Mouse (Mus musculus): Measurements from ENCODE around the gene Myo15b. TPM values are rescaled to one million over a fixed set of nuclear protein-coding genes. Genes with fewer than 3 reads are reported as not detected.
"Not testable (repeated sequence)": the region's sequence is repeated elsewhere in the genome, so short reads cannot be mapped to it uniquely, and the experiment has no call there.

The Myo15b gene
- total RNA-seq, 2 experiments from 2014 or later: 0.49 to 0.75 TPM

DNA sequence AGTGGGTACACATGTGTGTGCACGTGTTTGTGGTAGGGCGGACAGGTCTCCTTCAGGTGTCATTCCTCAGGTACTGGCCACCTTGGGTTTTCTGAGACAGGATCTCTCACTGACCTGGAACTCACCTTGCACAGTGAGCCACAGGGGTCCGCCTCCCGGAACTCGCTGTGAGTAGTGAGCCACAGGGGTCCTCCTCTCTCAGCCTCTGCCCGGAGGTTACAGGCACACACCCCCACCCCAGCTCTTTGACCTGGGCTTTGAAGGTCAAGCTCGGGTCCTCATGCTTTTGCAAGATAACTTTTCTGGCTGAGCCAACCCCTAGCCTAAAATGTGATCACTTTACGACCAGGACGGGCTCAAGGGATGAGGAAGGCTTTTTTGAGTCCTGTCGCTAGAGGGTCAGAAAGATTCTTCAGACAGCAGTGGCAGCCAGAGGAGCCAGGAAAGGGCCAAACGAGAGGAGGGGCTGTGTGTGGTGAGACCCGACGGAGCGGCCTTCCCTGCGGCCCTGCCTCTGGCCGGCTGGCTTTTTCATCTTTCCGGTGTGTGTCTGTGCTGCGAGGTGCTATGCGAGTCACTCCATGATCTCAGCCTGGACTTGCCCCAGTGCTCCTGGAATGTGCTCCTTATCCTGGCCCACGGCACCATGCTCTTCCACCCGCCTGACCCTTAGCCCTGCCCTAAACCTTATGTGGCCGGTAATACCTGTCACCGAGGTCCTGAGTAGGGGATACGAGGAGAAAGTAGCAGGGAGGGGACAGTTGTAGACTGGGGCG is 27.5 kb upstream of the Myo15b start:
- no peak for DNase-seq (ENCODE audit: low spot score in 2 of 2)

DNA sequence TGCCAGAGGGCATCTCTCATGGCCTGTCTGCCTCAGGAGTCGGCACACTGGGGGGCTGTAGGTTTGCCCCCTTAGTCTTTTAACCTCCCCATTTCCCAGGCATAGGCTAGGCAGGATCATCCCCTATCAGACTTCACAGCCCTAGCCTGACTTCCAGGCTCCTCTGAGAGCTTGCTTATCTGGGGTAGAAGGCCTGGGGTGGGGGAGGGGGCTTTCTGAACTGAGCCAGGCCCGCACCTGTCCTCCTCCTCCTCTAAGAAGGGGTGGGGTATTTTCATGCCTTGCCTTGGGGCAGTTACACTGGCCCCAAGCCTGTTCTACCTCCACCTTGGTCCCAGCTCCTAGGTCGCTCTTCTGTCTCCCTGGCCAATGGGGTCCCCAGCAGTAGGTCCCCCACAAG is 26.7 kb upstream of the Myo15b start:
- DNase-seq (ENCODE audit: low spot score in 2 of 2): no peak

DNA sequence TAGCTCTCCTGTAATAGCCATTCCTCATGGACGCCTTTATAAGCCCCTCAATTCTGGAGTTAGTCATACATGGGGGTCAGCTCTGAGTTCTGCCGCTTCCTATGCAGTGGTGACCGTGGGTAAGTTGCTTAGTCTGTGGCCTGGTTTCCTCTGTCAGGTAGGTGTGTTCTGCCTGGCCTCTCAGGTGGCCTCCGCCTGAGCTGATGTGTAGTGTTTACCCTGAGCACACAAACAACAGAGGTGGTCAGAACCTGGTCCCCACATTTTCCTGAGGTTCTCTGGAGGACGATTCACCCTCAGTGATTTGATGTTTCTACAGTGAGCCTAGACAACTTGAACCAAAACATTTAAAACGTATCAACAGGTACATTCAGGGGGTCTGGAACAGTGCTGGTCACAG is 26.1 kb upstream of the Myo15b start:
- DNase-seq (ENCODE audit: low spot score in 2 of 2): no peak

DNA sequence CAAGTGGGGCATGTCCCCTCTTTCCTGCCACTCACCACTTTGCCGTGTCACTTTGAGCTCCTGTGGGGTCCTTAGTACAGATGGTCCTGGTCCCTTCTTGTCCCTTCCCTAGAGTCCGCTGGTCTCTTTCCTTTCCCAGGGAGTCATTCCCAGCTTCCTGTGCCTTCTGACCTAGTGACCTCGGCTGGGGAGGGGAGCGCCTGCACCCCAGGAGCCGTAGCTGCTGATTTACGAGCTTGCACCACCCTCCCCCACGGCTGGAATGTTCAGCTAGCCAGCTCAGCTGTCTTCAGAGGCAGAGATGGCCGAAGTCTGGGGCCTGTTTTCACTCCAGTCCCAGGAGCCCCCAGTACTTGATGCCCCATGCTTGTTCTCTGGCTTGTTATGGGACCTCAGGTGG is 25.7 kb upstream of the Myo15b start:
- DNase-seq (ENCODE audit: low spot score in 2 of 2): no peak

DNA sequence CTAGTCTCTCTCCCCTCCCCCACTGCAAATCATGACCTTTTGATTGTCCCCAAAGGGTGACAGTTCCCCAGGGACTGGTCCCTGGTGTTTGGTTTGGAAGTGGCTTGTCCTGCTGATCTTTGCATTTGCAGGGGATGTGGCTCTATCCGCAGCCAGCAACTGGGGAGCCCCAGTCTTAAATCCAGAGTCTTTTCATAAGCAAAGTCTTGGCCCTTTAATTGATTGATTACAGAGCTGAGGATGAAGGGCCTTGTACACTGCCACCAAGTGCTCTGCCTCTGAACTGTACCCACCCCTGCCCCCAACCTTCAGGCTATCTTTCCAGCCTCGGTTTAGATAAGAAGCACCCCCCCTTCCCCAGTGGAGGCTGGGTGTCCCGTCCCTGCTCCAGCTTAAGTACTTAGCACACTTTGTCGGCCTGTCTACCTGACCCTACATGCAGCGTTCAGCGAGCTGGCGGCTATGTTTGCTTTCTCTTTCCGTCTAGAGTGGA is 25.1 kb upstream of the Myo15b start:
- no peak for DNase-seq (ENCODE audit: low spot score in 2 of 2)

GRCm38 (mm10) chr11:115834033-115834432 is 24.2 kb upstream of the Myo15b start:
- DNase-seq (ENCODE audit: low spot score in 2 of 2): no peak

GRCm38 (mm10) chr11:115836656-115837395 is 21.4 kb upstream of the Myo15b start:
- no peak for DNase-seq (ENCODE audit: low spot score in 2 of 2)

DNA sequence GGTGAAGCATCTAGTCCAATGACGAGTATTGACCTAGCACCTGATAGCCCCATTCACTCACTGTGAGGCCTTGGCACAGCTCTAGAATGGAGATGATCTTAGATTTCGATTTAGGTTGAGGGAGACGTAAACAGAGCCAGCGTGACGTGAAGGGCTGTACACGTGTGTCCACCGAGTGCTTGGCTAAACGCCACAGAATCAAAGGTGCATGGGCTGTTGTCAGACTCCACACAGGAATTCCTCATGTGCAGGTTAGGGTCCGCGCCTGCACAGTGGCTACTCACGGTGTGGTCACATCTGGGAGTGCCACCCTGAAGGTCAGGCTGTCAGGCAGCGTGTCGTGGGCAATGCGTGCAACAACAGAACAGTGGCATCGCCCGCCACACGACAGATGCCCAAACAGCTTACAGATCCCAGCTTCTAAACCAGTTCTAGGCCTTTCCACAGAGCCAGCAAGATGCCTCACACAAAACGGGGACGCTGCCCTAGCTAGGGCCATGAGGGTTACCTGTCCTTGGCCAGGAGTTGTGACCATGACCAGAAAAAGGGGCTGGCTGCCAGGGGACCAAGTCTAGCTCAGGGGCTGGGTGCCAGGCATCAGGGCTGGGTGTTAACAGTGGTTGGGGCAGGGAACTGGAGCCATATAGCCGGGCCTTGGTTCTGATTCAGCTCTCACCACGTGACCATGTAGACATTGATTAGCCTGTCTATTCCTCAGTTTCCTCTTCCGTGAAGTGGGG is 20.4 kb upstream of the Myo15b start:
- DNase-seq (ENCODE audit: low spot score in 2 of 2): no peak

DNA sequence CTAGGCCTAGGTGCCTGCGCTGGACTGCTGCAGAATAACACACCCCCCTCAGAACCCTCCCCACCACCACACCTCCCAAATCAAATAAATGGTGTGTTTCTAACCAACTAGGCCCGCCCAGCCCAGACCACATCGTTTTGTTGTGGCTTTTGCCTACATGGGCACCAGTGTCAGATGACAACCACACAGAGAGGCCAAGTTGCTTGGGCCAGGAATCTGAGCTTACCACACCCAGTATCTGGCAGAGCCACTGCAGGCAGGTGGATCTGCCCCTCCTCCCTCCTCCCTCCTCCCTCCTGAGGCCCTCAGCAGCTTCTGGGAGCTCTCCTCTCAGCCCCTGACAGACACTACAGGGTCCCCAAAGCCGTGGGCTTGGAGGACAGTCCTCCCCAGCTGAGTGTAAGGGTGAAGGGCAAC is 19.3 kb upstream of the Myo15b start:
- DNase-seq (ENCODE audit: low spot score in 2 of 2): no peak

DNA sequence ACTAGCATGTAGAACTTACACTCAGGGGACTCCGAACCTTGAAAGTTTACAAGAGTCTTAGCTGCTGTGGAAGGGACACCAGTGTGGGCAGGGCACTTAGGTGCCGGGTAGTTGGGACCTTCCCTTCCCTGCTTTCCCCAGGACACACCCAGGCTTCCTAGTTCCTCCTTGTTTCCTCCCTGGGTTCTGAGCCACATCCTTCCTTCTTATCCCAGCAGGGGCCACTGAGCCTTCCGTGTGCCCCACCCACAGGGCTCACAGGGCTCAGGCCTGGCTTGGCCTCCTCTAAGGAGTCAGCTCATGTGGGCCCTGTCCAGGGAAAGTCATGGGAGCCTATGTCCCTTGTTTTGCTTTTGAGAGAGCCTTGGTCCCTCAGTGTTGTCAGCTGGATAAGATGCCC is 18.5 kb upstream of the Myo15b start:
- DNase-seq (ENCODE audit: low spot score in 2 of 2): no peak

DNA sequence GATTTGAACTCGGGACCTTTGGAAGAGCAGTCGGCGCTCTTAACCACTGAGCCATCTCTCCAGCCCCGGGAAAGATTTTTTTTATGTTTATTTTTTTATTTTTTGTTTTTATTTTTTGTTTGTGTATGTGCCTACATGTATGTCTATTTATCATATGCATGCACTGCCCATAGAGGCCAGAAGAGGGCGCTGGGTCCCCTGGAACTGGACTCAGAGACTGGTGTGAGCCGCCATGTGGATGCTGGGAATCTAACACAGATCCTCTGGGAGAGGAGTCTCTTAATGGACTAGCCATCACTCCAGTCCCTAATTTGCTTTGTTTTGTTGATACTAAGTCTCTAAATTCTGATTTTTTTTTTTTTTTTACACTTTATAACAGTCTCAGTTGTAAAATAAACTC is 17.2 kb upstream of the Myo15b start:
- DNase-seq (ENCODE audit: low spot score in 2 of 2): no peak

DNA sequence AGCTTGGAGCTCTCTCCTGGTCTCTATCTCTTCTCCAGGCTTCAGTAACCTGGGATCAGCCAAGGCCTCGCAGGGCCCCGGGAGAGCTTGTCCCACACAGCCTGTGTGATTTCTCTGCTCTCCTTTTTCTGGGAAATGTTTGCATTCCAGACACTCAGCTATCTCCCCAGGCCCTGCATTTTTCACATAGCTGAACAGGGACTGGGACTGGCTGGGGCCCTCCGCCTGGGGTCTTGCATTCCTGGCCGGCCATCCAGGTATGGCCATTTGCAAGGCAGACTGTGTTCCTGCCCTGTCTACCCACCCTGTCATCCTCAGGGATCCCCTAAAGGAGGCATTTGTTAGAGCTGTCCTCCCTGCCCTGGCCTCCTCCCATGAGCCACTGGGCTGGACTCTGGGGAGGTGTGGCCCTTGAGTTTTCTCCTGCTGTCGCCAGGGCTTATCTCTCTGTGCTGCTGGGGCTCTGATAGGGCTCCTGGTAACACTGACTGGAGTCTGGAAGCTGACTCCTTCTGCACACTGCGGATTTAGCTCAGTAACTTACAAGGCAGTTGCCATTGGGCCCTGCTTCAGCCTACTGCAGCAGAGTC is 16.1 kb upstream of the Myo15b start:
- no peak for DNase-seq (ENCODE audit: low spot score in 2 of 2)

- no peak for DNase-seq (ENCODE audit: low spot score in 2 of 2)
These were observed 14.9 kb upstream of the Myo15b start for GRCm38 (mm10) chr11:115843141-115843890.

DNA sequence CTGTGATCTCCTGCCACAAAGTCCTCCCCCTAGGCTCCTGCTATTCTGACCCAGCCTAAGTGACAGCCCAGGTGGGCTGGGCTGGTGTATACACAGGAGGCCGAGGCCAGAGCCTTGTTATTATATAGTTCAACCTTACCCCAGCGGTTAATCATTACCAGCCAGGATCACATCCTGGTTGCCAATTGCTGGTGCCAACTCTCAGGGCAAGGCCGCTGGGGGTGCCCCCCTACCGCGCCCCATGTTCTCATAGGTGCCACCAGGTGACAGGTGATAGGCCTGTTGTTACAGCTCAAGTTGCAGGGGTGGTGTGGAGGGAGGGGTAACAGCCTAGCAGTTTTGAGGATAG is 14.3 kb upstream of the Myo15b start:
- no peak for DNase-seq (ENCODE audit: low spot score in 2 of 2)

- no peak for DNase-seq (ENCODE audit: low spot score in 2 of 2)
These were observed 14.0 kb upstream of the Myo15b start for GRCm38 (mm10) chr11:115844240-115844639.

DNA sequence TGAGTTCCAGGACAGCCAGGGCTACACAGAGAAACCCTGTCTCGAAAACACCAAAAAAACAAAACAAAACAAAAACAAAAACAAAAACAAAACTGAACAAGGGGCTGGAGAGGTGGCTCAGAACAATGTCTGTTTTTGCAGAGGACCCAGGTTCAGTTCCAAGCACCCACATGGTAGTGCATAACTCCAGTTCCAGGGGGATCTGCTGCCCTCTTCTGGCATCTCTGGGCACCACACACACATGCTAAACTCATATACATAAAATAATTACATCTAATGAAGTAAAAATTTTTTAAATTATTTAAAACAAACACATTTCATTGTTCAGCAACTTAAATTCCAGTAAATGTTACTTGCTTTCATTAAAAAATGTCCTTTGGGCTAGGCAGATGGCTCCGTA is 12.4 kb upstream of the Myo15b start:
- no peak for DNase-seq (ENCODE audit: low spot score in 2 of 2)

DNA sequence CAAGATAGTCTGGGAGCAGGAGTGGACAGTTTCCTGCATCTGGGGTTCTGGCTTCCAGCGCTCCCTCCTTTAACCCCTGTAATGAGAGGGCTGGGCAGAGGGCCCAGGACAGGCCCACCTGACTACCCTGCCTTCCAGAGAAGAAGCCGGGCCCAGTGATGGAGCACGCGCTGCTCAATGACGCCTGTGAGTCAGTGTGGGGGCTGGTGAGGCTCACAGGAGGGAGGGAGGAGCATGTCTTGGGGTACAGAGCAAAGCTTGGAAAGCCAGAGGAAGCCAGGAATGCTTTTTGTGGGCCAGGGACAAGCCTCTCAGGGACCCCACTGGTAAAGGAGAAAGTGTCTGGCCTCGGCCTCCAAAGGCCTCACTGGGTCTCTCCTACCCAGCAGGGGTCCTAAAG is 3.5 kb upstream of the Myo15b start:
- peak; percentile 19 to 30 for DNase-seq (ENCODE audit: low spot score in 2 of 2)

DNA sequence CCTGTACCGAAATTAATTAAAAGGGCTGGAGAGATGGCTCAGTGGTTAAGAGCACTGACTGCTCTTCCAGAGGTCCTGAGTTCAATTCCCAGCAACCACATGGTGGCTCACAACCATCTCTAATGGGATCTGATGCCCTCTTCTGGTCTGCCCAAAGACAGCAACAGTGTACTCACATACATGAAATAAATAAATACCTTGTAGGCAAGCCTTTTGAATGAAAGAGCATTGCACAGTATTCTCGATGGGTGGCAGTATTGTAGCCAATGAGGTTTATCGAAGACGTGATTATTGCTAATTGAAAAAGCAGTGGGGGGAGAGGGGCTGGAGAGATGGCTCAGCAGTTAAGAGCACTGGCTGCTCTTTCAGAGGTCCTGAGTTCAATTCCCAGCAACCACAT is 1.1 kb upstream of the Myo15b start:
- DNase-seq (ENCODE audit: low spot score in 2 of 2): not testable (repeated sequence)

DNA sequence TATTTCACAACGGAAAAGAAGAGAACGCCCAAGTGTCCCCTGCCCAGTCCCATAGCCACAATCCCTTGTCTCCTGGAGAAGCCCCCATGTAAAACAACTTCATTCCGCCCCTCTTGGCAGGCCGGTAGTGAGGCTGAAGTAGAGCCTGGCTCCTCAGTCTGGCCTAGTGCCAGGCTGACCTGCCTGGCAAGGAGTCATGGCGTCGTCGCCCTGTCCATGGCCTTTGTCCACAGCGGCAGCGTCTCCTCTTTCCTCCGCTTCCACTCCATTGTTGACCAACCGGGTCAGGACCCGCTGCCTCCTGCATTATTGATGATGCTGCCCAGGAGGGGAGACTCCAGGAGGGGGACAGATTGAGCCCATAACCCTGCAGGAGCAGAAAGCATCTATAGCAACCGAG is 270 bp upstream of the Myo15b start:
- no peak for DNase-seq (ENCODE audit: low spot score in 2 of 2)

DNA sequence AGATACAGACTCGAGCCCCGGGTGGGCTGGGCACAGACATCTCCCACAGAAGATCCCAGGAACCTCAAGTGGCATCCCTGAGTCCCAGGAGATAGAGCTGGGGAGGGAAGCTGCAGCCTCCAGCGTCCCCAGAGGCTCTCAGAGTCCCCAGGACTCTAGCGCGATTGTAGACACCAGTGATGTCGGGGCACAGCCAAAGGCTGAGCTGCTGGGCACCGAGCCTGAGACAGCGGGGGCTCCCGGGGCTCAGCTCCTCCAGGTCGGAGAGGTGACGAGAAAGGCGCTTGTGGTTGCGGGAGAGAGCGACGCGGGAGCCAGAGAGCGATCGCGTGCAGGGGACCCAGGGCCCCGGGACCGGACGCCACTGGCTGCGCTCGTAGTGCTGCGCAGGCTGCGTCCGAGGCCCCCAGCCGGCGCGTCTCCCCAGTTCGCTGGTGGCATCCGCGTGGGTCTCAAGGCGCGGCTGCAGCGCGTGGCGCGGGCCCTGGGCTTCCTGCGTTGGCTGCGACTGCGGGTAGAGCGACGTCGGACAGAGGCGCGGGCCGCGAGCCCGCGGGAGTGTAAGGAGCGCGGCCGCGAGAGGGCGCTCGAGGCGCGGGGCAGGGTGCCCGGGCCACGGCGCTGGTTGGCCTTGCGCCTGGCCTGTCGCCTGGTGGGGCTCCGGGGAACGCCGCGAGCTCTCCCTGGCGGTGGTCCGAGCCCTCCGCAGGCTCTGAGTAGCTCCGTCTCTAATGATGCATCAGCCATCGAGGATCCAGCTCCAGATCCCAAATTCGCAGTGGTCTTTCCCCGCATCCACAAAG is 1.1 kb downstream of the Myo15b start:
- DNase-seq (ENCODE audit: low spot score in 2 of 2): peak; percentile 59 to 63
